Mouse (Mus musculus): ENCODE measurements at regions not wholly inside any gene's neighbourhood (a gene's known extent, or its start where the extent isn't known, plus 50 kb on each side); places are given as distances from the start of the nearest gene placed in this dataset.

DNA sequence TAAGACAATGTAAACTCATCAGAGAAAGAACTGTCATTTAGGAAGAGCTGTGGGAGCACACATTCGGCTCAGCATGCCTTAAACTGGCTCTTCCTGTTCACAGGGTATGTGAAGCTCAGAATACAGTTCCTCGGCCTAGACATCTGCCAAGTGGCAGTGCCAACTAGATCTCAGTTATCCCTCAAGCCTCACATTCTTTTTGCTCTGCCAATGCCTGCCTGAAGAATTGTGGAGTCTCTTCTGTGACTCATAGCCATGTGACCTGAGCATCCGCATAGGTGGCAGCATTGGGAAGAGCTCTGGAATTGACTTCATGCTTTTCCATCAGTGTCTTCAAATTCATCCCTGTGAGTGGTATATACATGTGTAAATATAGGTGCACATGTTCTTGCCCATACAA is 59.7 kb downstream of the Prlhr start:
- no peaks in the 10 kb centered on the region for H3K36me3 ChIP-seq (ENCODE audit: control insufficient read depth, insufficient read depth, low read length, poor library complexity, severe bottlenecking)
- H3K9me3 ChIP-seq (replicated peaks; ENCODE audit: control insufficient read depth, insufficient read depth, low read length, poor library complexity, severe bottlenecking): no peaks in the 10 kb centered on the region
- H3K27ac ChIP-seq (ENCODE audit: insufficient read depth, low read length): no peak overlapping the region
- TF ChIP-seq CTCF (IDR thresholded peaks at IDR 0.05; ENCODE audit: low read depth, low read length) (no peak), POLR2A (IDR thresholded peaks at IDR 0.05; ENCODE audit: insufficient read depth, low read length) (no peak), EP300 (IDR thresholded peaks at IDR 0.05; ENCODE audit: insufficient read depth, low read depth, low read length) (no peak)
- H3K4me1 ChIP-seq (ENCODE audit: control insufficient read depth, insufficient read depth, low read length): no peaks in the 10 kb centered on the region
- no peaks in the 10 kb centered on the region for H3K27me3 ChIP-seq (ENCODE audit: control insufficient read depth, insufficient read depth, low read length, poor library complexity, severe bottlenecking)
- no peak overlapping the region for H3K4me3 ChIP-seq (ENCODE audit: low read depth, low read length)
- H3K9ac ChIP-seq (ENCODE audit: low read depth, poor library complexity, severe bottlenecking): no peak overlapping the region

DNA sequence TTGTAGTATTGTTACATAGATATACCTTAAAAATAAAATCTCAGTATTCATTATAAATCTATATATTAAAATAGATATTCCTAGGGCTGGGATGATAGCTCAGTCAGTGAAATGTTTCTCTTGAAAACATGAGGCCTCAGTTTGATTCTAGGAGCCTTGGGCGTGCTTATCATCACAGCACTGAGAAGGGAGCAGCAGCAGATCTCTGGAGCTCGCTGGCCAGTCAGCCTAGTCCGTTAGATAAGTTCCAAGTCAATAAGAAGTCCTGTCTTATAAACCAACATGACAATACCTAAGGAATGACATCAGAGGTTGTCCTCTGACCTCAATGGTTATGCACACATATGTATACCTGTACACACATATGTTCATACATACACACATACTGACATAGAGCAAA is 68.7 kb downstream of the Prlhr start:
- Histone ChIP-seq H3K4me1 (ENCODE audit: control insufficient read depth, insufficient read depth, low read length) (no peaks in the 10 kb centered on the region), H3K9ac (ENCODE audit: low read depth, poor library complexity, severe bottlenecking) (no peak overlapping the region), H3K36me3 (ENCODE audit: control insufficient read depth, insufficient read depth, low read length, poor library complexity, severe bottlenecking) (no peaks in the 10 kb centered on the region), H3K9me3 (replicated peaks; ENCODE audit: control insufficient read depth, insufficient read depth, low read length, poor library complexity, severe bottlenecking) (no peaks in the 10 kb centered on the region), H3K27me3 (ENCODE audit: control insufficient read depth, insufficient read depth, low read length, poor library complexity, severe bottlenecking) (no peaks in the 10 kb centered on the region), H3K4me3 (ENCODE audit: low read depth, low read length) (no peak overlapping the region), H3K27ac (ENCODE audit: insufficient read depth, low read length) (no peak overlapping the region)
- TF ChIP-seq POLR2A (IDR thresholded peaks at IDR 0.05; ENCODE audit: insufficient read depth, low read length) (no peak), EP300 (IDR thresholded peaks at IDR 0.05; ENCODE audit: insufficient read depth, low read depth, low read length) (no peak), CTCF (IDR thresholded peaks at IDR 0.05; ENCODE audit: low read depth, low read length) (no peak)

DNA sequence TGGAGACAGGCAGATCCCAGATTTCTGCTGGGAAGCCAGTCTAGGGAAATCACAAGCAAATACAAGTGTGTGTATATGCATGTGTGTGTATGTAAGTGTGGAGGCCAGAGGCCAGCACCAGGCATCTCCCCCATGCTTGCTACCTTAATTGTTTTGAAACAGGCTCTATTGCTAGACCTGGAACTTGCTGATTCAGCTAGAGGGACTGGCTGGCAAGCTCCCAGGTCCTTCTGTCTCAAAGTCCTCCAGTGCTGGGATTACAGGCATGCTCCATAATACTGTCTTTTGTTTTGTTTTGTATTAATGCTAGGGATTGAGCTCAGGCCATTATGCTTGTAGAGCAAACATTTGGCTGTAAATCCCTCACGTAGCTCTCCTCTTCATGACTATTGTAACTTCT is 70.4 kb downstream of the Prlhr start:
- Histone ChIP-seq H3K27me3 (ENCODE audit: control insufficient read depth, insufficient read depth, low read length, poor library complexity, severe bottlenecking) (no peaks in the 10 kb centered on the region), H3K27ac (ENCODE audit: insufficient read depth, low read length) (no peak overlapping the region), H3K4me3 (ENCODE audit: low read depth, low read length) (no peak overlapping the region), H3K9ac (ENCODE audit: low read depth, poor library complexity, severe bottlenecking) (no peak overlapping the region), H3K36me3 (ENCODE audit: control insufficient read depth, insufficient read depth, low read length, poor library complexity, severe bottlenecking) (no peaks in the 10 kb centered on the region), H3K4me1 (ENCODE audit: control insufficient read depth, insufficient read depth, low read length) (no peaks in the 10 kb centered on the region), H3K9me3 (replicated peaks; ENCODE audit: control insufficient read depth, insufficient read depth, low read length, poor library complexity, severe bottlenecking) (no peaks in the 10 kb centered on the region)
- no peak for TF ChIP-seq CTCF (IDR thresholded peaks at IDR 0.05; ENCODE audit: low read depth, low read length)
- no peak for TF ChIP-seq EP300 (IDR thresholded peaks at IDR 0.05; ENCODE audit: insufficient read depth, low read depth, low read length)
- TF ChIP-seq POLR2A (IDR thresholded peaks at IDR 0.05; ENCODE audit: insufficient read depth, low read length): no peak

DNA sequence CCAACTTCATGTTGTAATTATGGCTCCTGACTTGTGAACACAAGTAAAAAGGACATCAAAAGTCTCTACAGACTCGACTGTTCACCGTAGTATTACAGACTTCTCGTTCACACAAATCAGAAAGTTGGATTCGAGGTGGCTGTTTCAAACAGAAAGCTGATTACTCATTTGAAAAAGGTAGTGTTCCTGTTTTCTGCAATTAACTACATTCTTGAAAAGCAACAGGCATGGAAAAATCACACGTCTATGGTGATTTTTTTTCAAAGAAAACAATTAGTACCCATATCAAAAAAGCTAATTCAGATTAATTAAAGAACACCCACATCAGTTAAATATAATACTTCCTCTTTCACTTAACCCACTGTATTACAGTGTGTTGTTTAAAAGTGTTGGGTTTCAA is 71.5 kb downstream of the Prlhr start:
- Histone ChIP-seq H3K4me3 (ENCODE audit: low read depth, low read length) (no peak overlapping the region), H3K9me3 (replicated peaks; ENCODE audit: control insufficient read depth, insufficient read depth, low read length, poor library complexity, severe bottlenecking) (no peaks in the 10 kb centered on the region), H3K9ac (ENCODE audit: low read depth, poor library complexity, severe bottlenecking) (no peak overlapping the region), H3K4me1 (ENCODE audit: control insufficient read depth, insufficient read depth, low read length) (no peaks in the 10 kb centered on the region), H3K27ac (ENCODE audit: insufficient read depth, low read length) (no peak overlapping the region), H3K27me3 (ENCODE audit: control insufficient read depth, insufficient read depth, low read length, poor library complexity, severe bottlenecking) (no peaks in the 10 kb centered on the region), H3K36me3 (ENCODE audit: control insufficient read depth, insufficient read depth, low read length, poor library complexity, severe bottlenecking) (no peaks in the 10 kb centered on the region)
- TF ChIP-seq CTCF (IDR thresholded peaks at IDR 0.05; ENCODE audit: low read depth, low read length) (no peak), POLR2A (IDR thresholded peaks at IDR 0.05; ENCODE audit: insufficient read depth, low read length) (no peak), EP300 (IDR thresholded peaks at IDR 0.05; ENCODE audit: insufficient read depth, low read depth, low read length) (no peak)

DNA sequence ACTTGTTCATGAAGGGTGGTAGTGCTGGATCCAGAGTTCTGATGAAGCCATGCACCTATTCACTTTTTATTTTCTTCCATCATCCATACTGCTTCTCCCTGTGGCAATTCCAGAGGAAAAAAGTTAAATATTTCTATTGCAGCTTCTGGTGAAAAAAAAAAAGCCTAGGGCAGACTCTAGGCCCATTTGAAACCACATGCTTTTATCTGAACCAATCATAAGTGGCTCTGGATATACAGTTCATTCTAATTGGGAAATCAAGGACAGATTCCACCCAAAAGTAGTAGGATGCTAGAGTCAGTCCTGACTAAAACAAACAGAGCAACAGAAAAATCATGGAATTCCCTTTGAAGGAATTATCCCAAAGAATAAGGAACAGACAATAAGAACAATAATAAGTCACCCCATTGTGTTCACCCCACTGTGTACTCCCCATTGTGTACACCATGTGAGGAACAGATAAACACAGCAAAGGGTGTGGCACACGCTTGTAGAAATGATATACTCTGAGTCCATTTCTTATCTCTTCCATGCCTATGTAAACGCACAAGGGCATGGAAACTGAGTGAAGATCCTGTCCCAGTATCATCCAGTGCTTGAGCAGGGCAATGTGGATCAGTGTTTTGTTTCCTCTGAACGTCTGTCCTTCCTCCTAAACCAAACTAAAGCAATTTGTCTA is 81.4 kb downstream of the Prlhr start:
- TF ChIP-seq EP300 (IDR thresholded peaks at IDR 0.05; ENCODE audit: insufficient read depth, low read depth, low read length) (no peak), POLR2A (IDR thresholded peaks at IDR 0.05; ENCODE audit: insufficient read depth, low read length) (no peak), CTCF (IDR thresholded peaks at IDR 0.05; ENCODE audit: low read depth, low read length) (no peak)
- no peak overlapping the region for H3K4me3 ChIP-seq (ENCODE audit: low read depth, low read length)
- H3K27ac ChIP-seq (ENCODE audit: insufficient read depth, low read length): no peak overlapping the region
- H3K9me3 ChIP-seq (replicated peaks; ENCODE audit: control insufficient read depth, insufficient read depth, low read length, poor library complexity, severe bottlenecking): no peaks in the 10 kb centered on the region
- no peak overlapping the region for H3K9ac ChIP-seq (ENCODE audit: low read depth, poor library complexity, severe bottlenecking)
- H3K27me3 ChIP-seq (ENCODE audit: control insufficient read depth, insufficient read depth, low read length, poor library complexity, severe bottlenecking): no peaks in the 10 kb centered on the region
- H3K4me1 ChIP-seq (ENCODE audit: control insufficient read depth, insufficient read depth, low read length): no peaks in the 10 kb centered on the region
- no peaks in the 10 kb centered on the region for H3K36me3 ChIP-seq (ENCODE audit: control insufficient read depth, insufficient read depth, low read length, poor library complexity, severe bottlenecking)

DNA sequence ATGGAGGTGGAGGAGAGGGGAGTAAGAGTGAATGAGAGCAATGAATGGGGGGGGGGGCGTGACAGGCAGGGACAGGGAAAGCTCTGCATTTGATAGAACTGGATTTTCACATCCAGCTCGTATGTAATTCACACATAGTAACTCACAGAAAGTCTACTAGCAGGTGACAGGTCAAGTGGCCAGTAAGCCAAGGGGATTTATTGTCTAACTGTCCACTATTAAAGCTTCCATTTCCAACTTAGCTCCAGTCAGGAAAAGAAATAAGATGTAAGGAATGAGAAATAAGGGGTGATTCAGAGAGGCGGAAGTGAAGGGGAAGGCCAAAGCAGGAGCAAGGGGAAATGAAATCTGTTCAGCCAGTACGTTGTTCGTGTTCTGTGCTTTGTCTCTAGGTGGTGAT is 83.4 kb downstream of the Prlhr start:
- Histone ChIP-seq H3K4me3 (ENCODE audit: low read depth, low read length) (no peak overlapping the region), H3K4me1 (ENCODE audit: control insufficient read depth, insufficient read depth, low read length) (no peaks in the 10 kb centered on the region), H3K9ac (ENCODE audit: low read depth, poor library complexity, severe bottlenecking) (no peak overlapping the region), H3K36me3 (ENCODE audit: control insufficient read depth, insufficient read depth, low read length, poor library complexity, severe bottlenecking) (no peaks in the 10 kb centered on the region), H3K9me3 (replicated peaks; ENCODE audit: control insufficient read depth, insufficient read depth, low read length, poor library complexity, severe bottlenecking) (no peaks in the 10 kb centered on the region), H3K27me3 (ENCODE audit: control insufficient read depth, insufficient read depth, low read length, poor library complexity, severe bottlenecking) (no peaks in the 10 kb centered on the region), H3K27ac (ENCODE audit: insufficient read depth, low read length) (no peak overlapping the region)
- TF ChIP-seq EP300 (IDR thresholded peaks at IDR 0.05; ENCODE audit: insufficient read depth, low read depth, low read length): no peak
- TF ChIP-seq CTCF (IDR thresholded peaks at IDR 0.05; ENCODE audit: low read depth, low read length): no peak
